Mouse (Mus musculus): ENCODE measurements around the gene Mpped1.

Gene Mpped1

GRCm38 (mm10) chr15:83779387-83779786 lies at the start of gene Mpped1:
Mpped1 (plus strand) TSS chr15:83779467.
- no peak for DNase-seq (ENCODE audit: low spot score in 2 of 2)

- no peak for DNase-seq (ENCODE audit: low spot score in 2 of 2)
Measured at GRCm38 (mm10) chr15:83740676-83741422, 38.4 kb upstream of the Mpped1 start.

- DNase-seq (ENCODE audit: low spot score in 2 of 2) = no peak
Measured at GRCm38 (mm10) chr15:83742018-83742417, 37.2 kb upstream of the Mpped1 start.

- no peak for DNase-seq (ENCODE audit: low spot score in 2 of 2)
Measured at GRCm38 (mm10) chr15:83746311-83746710, 33.0 kb upstream of the Mpped1 start.

DNA sequence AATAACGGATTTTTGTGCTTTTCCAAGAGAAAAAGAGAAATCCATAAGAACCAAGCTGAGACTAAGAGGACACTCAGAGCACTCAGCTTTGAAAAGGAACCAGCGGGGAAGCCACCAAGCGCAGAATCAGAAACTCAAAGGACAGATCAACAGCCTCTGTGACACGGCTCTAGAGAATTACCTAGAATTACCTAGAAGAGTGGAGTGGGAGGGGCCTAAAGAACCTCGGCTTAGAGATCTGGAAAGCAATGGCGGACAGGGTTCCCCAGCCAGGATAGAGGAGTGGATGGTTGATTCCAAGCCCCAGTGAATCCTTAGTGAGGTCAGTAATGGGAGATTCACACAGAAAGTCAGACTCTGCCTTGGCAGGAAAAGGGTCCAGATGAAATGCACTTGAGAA lies 30.3 kb upstream of the Mpped1 start:
- no peak for DNase-seq (ENCODE audit: low spot score in 2 of 2)

- DNase-seq (ENCODE audit: low spot score in 2 of 2) = no peak
Measured at GRCm38 (mm10) chr15:83749436-83749835, 29.8 kb upstream of the Mpped1 start.

DNA sequence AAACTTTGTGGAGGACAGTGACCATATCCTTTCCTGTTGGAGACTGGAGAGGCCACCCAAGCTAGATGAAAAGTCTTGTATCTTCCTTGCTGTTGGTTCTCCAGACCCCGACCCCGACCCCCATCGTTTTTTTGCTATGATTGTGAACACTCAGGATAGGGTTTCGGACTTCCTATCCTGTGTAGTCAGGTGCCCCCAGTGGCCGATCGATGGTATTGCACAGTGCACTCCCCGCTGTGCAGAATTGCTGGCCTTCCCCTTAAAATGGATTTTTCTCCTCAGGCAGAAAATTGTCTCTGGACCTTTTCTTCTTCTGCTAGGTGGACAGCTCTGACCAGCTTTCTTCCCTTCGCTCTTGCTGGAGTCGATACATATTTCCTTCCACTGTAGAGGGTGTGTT lies 22.5 kb upstream of the Mpped1 start:
- DNase-seq (ENCODE audit: low spot score in 2 of 2) = no peak

DNA sequence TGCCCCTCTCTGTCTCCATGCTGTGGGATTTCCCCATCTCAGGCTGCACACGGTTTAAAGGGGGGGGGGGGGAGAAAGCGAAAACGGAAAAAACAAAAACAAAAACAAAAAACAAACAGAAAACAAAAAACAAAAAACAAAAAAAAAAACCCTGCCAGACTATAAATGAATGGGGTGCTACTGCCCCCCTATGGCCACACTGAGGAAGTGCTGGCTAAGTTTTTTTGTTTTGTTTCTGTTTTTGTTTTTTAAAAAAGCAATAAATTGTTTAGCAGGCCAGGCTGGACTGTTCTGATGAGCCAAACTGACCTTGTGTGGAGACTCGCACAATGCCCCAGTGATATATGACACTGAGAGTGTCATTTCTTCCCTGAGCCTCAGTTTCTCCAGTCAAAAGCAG lies 20.3 kb upstream of the Mpped1 start:
- no peak for DNase-seq (ENCODE audit: low spot score in 2 of 2)

- peak in 1 of 2 experiments; percentile 5 for DNase-seq (ENCODE audit: low spot score in 2 of 2)
Measured at GRCm38 (mm10) chr15:83760683-83761082, 18.6 kb upstream of the Mpped1 start.

DNA sequence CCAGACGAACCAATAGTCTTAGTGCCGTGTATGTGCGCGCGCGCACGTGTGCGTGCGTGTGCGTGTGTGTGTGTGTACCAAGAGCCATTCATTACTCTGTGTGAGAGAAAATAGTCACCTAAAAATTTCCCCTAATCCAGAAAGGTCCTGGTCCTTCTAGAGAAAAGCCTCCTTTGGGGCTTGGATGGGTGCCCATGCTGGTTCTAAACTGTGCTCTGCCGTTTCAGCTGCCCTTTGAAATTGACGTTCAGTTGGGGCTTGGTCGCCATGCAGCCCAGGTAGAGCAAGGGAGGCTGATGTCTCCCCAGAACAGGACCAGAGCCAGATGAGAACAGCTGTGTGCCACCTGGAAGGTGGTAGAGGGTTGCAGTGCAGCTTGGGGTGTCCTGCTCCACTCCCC lies 17.8 kb upstream of the Mpped1 start:
- DNase-seq (ENCODE audit: low spot score in 2 of 2) = no peak

GRCm38 (mm10) chr15:83765388-83766029 lies 13.8 kb upstream of the Mpped1 start:
- DNase-seq (ENCODE audit: low spot score in 2 of 2) = no peak

- no peak for DNase-seq (ENCODE audit: low spot score in 2 of 2)
Measured at GRCm38 (mm10) chr15:83771346-83772053, 7.8 kb upstream of the Mpped1 start.

GRCm38 (mm10) chr15:83772460-83772859 lies 6.8 kb upstream of the Mpped1 start:
- no peak for DNase-seq (ENCODE audit: low spot score in 2 of 2)

DNA sequence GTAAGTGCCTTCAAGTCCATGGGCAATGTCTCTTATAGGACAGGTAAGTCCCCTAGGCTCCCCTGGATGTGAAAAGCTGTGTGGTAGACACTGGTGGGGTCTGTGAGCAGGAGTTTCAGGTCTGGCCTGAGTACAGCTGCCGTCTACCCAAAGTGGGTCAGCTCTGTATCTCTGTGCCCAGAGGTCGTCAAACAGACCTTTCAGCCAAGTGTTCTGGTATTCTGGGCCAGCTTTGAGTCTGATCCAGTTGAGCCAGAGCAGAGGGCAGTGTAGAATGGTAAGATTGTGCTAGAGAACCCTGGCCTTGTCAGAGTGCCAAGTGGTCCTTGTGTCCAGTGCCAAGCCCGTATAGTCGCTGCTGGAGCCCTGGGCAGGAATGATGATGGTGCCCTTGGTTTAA lies 6.3 kb upstream of the Mpped1 start:
- no peak for DNase-seq (ENCODE audit: low spot score in 2 of 2)

GRCm38 (mm10) chr15:83774922-83775321 lies 4.3 kb upstream of the Mpped1 start:
- no peak for DNase-seq (ENCODE audit: low spot score in 2 of 2)

DNA sequence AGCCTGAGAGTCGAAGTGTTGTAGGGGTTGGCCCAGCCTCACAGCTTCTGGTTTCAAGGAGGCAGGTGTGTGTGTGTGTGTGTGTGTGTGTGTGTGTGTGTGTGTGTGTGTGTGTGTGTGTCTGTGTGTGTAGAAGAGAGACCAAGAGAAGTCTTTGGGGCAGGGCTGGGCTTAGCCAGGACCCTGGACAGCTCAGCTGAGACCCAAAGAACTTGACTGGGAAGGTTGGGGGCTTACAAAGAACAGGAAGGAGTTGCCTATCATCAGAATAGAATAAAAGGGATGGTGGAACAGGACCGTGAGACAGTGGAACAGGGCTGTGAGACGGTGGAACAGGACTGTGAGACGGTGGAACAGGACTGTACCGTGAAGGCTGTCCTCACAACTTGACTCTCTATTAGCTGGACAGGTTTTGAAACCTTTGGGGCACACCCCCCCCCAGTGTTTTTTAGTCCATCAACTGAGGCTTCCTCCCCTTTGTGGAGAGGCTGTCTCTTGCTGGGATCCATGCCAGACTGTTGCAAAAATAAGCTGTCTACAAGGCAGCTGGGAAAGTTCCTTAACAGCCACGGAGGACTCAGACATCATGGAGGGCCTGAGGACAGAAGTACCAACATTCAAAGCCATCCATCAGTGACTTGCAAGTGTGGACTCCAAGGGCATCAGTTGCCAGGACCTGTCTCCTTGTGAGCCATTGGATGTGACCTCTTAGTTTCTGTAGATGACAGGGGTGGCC lies 2.8 kb upstream of the Mpped1 start:
- no peak for DNase-seq (ENCODE audit: low spot score in 2 of 2)

DNA sequence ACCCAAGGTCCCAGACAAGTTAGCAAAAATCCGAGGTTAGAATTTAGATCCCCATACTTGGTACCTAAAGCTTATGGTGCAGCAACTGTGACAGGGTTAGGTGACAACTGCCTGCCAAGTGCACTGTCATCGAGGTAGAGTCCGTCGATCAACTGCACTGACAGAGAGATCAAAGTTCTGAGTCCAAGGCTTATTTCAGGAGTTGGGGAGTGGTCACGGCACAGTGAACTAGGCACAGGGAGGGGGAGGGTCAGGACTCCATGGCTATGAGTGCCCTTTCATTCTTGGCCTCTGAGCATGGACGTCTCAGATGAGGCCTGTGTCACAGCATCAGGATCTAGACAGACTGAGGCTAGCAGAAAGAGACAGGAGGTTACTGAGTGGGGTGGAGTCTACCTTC lies 1.8 kb upstream of the Mpped1 start:
- no peak for DNase-seq (ENCODE audit: low spot score in 2 of 2)

GRCm38 (mm10) chr15:83779855-83780740 lies 831 bp downstream of the Mpped1 start:
- no peak for DNase-seq (ENCODE audit: low spot score in 2 of 2)

GRCm38 (mm10) chr15:83781304-83781703 lies 2.0 kb downstream of the Mpped1 start:
- no peak for DNase-seq (ENCODE audit: low spot score in 2 of 2)

GRCm38 (mm10) chr15:83782284-83782683 lies 3.0 kb downstream of the Mpped1 start:
- no peak for DNase-seq (ENCODE audit: low spot score in 2 of 2)

GRCm38 (mm10) chr15:83784772-83785171 lies 5.5 kb downstream of the Mpped1 start:
- no peak for DNase-seq (ENCODE audit: low spot score in 2 of 2)

Data from natural killer cell, adult 2 months (primary cell).